Mouse (Mus musculus) hindbrain, embryonic 11.5 days (tissue): ENCODE measurements at regions not wholly inside any gene's neighbourhood (a gene's known extent, or its start where the extent isn't known, plus 50 kb on each side); places are given as distances from the start of the nearest gene placed in this dataset.

Experiments used
- ATAC-seq: fragments of 200-750 bp; cut with Nextera tagmentation; 2 replicates; pipeline ENCODE4 v1.8.0; 2017; ENCODE audit warnings: mild to moderate bottlenecking, moderate TSS enrichment, moderate library complexity; ENCODE audit not compliant: low FRiP score
- DNase-seq: peaks from one replicate; pipeline ENCODE4 v3.0.0-alpha.2; 2015; ENCODE audit warnings: low spot score
- H3K27ac ChIP-seq: fragments of 300-500 bp; sonication (generic); 2 replicates; pipeline ENCODE4 v1.5.1; 2014; ENCODE audit warnings: mild to moderate bottlenecking, low read depth, low read length
- H3K27me3 ChIP-seq: fragments of 300-500 bp; sonication (generic); 2 replicates; pipeline ENCODE4 v1.6.1; 2014; ENCODE audit warnings: mild to moderate bottlenecking, low read length, moderate library complexity, mixed read lengths; ENCODE audit not compliant: control insufficient read depth, insufficient read depth
- H3K36me3 ChIP-seq: fragments of 300-500 bp; sonication (generic); 2 replicates; pipeline ENCODE4 v1.6.1; 2014; ENCODE audit warnings: mild to moderate bottlenecking, low read length, moderate library complexity, mixed read lengths; ENCODE audit not compliant: control insufficient read depth, insufficient read depth
- H3K4me1 ChIP-seq: fragments of 300-500 bp; sonication (generic); replicated peaks from 2 replicates; pipeline ENCODE4 v1.6.1; 2014; ENCODE audit warnings: low read length, mixed read lengths; ENCODE audit not compliant: control insufficient read depth, insufficient read depth
- H3K4me2 ChIP-seq: fragments of 300-500 bp; sonication (generic); replicated peaks from 2 replicates; pipeline ENCODE4 v1.6.1; 2014; ENCODE audit warnings: mild to moderate bottlenecking, low read depth, low read length
- H3K4me3 ChIP-seq: fragments of 300-500 bp; sonication (generic); 2 replicates; pipeline ENCODE4 v1.5.1; 2014; ENCODE audit warnings: low read depth, low read length
- H3K9ac ChIP-seq: fragments of 300-500 bp; sonication (generic); 2 replicates; pipeline ENCODE4 v1.6.1; 2014; ENCODE audit warnings: low read depth, low read length
- H3K9me3 ChIP-seq: fragments of 300-500 bp; sonication (generic); 2 replicates; pipeline ENCODE4 v1.6.1; 2016; ENCODE audit warnings: low read length; ENCODE audit not compliant: control insufficient read depth
- WGBS: fragments of 180-500 bp; shearing (Covaris S2); extraction: QIAGEN DNeasy Blood & Tissue Kit; methylation state at CpG from one replicate; pipeline ENCODE4 v1.1.7; 2014; 5-methylcytosine and 5-hydroxymethylcytosine counted together

DNA sequence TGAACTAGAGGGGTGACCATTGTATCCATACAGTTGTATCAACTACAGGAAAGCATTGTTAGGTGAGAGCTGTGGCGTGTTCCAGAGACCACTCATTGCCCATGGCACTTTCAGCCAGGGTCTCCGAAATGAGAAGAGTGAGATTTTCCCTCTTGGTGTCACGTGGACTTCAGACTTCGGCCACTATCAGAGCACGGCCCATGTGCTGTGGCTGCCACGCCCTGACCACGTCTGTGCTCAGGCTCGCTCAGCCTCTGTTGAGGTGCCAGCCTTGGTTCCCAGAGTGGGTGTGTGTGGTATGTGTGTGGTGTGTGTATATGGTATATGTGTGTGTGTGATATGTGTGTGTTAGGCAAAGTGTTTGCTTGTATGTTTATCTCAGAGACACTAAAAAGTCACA, 144.6 kb downstream of the Enc1 start:
- DNase-seq = no peak
- ATAC-seq = no peak
- Histone ChIP-seq H3K4me1 (peaks cover under 1% of the 10 kb centered on the region; the same call in 1 of the 2 replicates), H3K4me3 (no peak overlapping the region), H3K36me3 (no peaks in the 10 kb centered on the region), H3K4me2 (no peak overlapping the region), H3K9me3 (no peaks in the 10 kb centered on the region), H3K27ac (no peak overlapping the region), H3K27me3 (no peaks in the 10 kb centered on the region), H3K9ac (no peak overlapping the region)
- 95% methylated on average over 8 of the region's 8 CpGs for WGBS

DNA sequence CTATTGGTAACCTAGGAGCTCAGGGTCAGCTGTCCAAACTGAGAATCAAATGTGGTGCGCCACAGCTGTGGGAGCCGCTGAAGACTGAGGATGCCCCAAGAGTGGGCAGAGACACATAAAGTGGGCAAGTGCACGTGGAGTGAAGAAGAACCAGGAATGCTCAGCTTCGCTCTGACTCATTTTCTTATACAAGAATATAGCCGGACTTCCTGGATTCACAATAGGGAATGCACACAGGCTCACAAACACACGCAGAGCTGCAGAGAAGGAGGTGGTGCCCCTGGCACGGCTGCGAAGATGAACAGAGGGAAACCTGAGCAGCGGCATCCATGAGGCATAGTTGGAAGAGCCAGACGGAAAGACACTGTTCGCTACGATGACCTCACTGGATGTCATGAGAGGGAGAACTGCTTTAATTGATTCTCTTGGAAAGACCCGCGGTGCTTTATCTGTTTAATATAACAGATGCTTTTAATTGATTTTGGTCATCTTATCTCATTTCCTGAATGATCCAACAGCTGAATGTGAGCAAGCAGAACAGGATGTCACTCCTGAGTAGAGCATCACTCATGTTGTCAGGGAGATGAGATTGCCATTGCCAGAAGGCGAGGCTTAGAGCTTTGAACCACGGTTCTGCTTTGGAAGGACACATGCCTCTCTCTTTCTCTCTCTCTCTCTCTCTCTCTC, 143.3 kb downstream of the Enc1 start:
- ATAC-seq (no peak), DNase-seq (no peak)
- Histone ChIP-seq H3K4me1 (no peaks in the 10 kb centered on the region), H3K27ac (no peak overlapping the region), H3K4me3 (no peak overlapping the region), H3K27me3 (no peaks in the 10 kb centered on the region), H3K9me3 (no peaks in the 10 kb centered on the region), H3K4me2 (no peak overlapping the region), H3K9ac (no peak overlapping the region), H3K36me3 (no peaks in the 10 kb centered on the region)
- 84% methylated on average over 16 of the region's 16 CpGs for WGBS

DNA sequence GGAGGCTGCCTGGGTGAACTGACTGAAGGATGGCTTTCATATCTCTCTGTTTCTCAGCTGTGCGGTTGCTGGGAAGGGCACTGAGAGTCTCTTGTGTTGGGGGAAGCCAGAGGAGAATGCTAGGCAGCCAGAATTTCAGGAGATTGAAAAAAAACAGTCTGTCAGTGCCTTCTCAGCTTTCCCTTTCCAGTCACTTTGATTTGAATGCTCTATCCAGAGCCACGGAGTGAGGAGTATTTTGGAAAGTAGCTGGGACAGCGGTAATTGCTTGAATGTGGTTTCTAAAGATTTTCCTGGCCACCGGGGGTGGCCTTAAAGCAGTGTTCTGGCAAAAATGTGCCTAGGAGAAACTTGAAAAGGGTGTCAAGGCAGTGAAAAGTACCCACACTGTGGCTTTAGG, 142.4 kb downstream of the Enc1 start:
- 63% methylated on average over 4 of the region's 4 CpGs for WGBS
- H3K27ac ChIP-seq = no peak overlapping the region
- H3K4me1 ChIP-seq = no peaks in the 10 kb centered on the region
- DNase-seq = no peak
- H3K9ac ChIP-seq = no peak overlapping the region
- no peaks in the 10 kb centered on the region for H3K27me3 ChIP-seq
- no peaks in the 10 kb centered on the region for H3K9me3 ChIP-seq
- no peak overlapping the region for H3K4me3 ChIP-seq
- no peaks in the 10 kb centered on the region for H3K36me3 ChIP-seq
- no peak overlapping the region for H3K4me2 ChIP-seq
- ATAC-seq = no peak

DNA sequence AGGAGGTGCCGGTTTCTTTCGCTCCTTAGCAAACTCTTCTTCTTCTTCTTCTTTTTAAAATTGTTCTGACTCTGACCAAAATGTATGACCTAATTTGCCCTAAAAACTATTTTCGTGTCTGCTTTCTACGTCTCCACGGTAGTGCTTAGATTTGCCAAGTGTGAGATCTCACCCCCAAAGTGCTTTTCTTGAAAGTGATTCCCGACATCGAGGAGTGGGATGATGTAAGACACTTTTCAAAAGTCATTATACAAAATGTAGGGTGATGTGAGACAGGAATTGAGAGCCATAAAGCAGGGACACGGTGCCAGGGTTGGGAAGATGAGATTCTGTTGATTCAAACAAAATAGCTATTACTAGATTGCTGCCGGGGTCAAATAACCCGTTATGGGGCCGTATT, 139.5 kb downstream of the Enc1 start:
- H3K4me3 ChIP-seq = no peak overlapping the region
- 84% methylated on average over 11 of the region's 11 CpGs for WGBS

DNA sequence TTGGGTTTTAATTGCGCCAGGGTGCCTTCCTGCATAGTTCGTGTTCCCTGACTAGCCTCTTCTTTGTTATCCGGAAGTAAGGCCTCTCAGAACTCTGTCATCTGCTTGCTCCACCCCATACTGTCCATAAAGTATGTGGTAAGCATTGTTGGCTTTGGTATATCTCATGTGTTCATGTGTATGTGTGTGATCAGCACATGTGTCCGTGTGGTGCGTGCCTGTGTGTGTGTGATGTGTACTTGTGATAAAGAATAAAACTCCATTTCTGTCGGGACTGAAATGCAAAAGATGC, 135.3 kb downstream of the Enc1 start:
- DNase-seq (peak; percentile 27), ATAC-seq (no peak)
- Histone ChIP-seq H3K27ac (peak overlapping the region; percentile 19; the same call in 1 of the 2 replicates), H3K4me1 (no peaks in the 10 kb centered on the region; the same call in 1 of the 2 replicates), H3K36me3 (no peaks in the 10 kb centered on the region), H3K9ac (no peak overlapping the region), H3K9me3 (no peaks in the 10 kb centered on the region), H3K27me3 (no peaks in the 10 kb centered on the region), H3K4me3 (no peak overlapping the region), H3K4me2 (no peak overlapping the region)
- 72% methylated on average over 6 of the region's 6 CpGs for WGBS

More for the DNA sequence above, 139.5 kb downstream of the Enc1 start:
- Histone ChIP-seq H3K27ac (no peak overlapping the region), H3K27me3 (no peaks in the 10 kb centered on the region), H3K36me3 (no peaks in the 10 kb centered on the region), H3K4me1 (no peaks in the 10 kb centered on the region; the same call in 1 of the 2 replicates), H3K9me3 (no peaks in the 10 kb centered on the region), H3K9ac (no peak overlapping the region), H3K4me2 (no peak overlapping the region)
- DNase-seq (no peak), ATAC-seq (no peak)

DNA sequence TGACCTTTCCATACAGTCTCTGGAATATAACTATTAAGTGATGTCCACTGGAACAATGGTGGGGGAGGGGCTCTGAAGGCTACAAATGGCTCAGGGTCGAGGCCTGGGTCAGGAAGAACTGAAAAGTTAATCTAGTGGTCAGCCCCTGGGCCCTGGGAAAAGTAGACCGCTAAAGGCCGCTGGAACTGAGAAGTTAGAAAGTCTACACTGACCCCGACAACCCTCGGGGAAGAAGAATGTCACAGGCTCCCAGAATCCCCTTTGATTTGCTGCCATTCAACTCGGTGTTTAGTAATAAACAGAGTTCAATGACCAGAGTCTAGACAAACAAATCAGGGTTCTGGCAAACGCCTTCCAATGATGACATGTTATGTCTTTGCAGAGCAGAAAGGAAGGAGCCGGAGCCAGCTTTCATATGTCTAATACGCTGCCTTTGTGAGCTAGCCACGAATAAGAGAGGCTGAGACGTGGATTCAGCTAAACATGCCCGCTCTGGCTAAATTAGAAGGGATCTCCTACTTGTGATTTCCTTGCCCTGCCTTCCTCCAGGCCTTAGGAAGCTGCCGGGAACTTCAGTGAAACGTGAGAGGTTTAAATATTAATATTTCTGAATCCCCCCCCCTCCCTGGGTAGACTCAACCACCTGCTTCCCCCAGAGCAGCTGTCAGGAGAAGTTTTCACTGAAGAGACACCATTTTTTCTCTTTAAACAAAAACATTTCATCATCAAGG, 134.8 kb downstream of the Enc1 start:
- 0 out of 2 replicates have a peak, but pooled peaks have one; percentile 27 for ATAC-seq
- H3K9ac ChIP-seq = no peak overlapping the region
- 36% methylated on average over 14 of the region's 14 CpGs for whole genome bisulfite sequencing

DNA sequence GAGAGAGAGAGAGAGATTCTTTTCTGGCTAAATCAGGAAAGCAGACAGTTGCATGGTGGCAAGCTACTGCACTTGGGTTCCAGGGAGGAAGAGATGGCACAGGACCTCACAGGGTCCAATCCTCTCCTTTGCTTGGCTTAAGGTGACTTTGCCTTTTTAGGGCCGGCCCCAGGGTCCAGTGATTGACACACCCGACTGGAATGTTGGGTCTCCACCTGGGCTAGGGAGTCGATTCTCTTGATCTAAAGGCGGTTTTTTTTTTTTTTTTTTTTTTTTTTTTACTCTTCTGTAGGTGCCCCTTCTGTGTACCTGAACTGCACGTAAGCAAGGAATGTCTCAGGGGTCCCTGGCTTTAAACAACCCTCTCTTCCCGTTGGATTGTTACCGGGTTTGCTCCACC, 131.4 kb downstream of the Enc1 start:
- no peak overlapping the region for H3K27ac ChIP-seq
- ATAC-seq = no peak
- no peaks in the 10 kb centered on the region for H3K27me3 ChIP-seq
- WGBS = 51% methylated on average over 7 of the region's 7 CpGs
- no peak overlapping the region for H3K4me3 ChIP-seq
- no peaks in the 10 kb centered on the region for H3K9me3 ChIP-seq
- no peak overlapping the region for H3K4me2 ChIP-seq
- no peaks in the 10 kb centered on the region; the same call in 1 of the 2 replicates for H3K4me1 ChIP-seq
- DNase-seq = no peak
- no peak overlapping the region for H3K9ac ChIP-seq
- H3K36me3 ChIP-seq = no peaks in the 10 kb centered on the region

More for the DNA sequence above, 134.8 kb downstream of the Enc1 start:
- H3K4me3 ChIP-seq = no peak overlapping the region
- H3K27me3 ChIP-seq = no peaks in the 10 kb centered on the region
- no peaks in the 10 kb centered on the region for H3K36me3 ChIP-seq
- no peaks in the 10 kb centered on the region; the same call in 1 of the 2 replicates for H3K4me1 ChIP-seq
- H3K4me2 ChIP-seq = no peak overlapping the region
- peak; percentile 51 for DNase-seq
- peak overlapping the region; percentile 19; the same call in 1 of the 2 replicates for H3K27ac ChIP-seq
- no peaks in the 10 kb centered on the region for H3K9me3 ChIP-seq

DNA sequence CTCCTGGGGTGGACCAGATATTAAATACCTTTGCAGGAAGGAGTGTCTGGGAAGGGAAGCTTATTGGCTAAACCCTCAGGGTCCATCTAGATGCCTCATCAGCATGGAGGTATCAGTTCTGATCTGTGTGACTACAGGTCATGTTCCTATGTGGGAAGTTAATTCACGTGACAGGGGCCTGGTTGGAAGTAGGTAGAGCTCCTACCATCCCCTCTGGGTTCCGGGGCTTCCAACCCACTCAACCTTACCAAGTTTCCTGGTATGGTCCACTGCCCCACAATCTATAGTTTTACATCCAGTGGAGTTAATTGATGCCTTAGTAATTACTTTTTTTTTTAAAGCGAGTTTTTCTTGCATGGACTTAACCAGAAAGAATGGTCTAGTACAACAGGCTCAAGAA, 130.3 kb downstream of the Enc1 start:
- H3K27me3 ChIP-seq = no peaks in the 10 kb centered on the region
- H3K4me1 ChIP-seq = no peaks in the 10 kb centered on the region; the same call in 1 of the 2 replicates
- DNase-seq = no peak
- H3K9ac ChIP-seq = no peak overlapping the region
- H3K36me3 ChIP-seq = no peaks in the 10 kb centered on the region
- no peak overlapping the region for H3K27ac ChIP-seq
- H3K9me3 ChIP-seq = no peaks in the 10 kb centered on the region
- no peak overlapping the region for H3K4me3 ChIP-seq
- ATAC-seq = no peak
- WGBS = 85% methylated on average over 3 of the region's 3 CpGs
- no peak overlapping the region for H3K4me2 ChIP-seq

DNA sequence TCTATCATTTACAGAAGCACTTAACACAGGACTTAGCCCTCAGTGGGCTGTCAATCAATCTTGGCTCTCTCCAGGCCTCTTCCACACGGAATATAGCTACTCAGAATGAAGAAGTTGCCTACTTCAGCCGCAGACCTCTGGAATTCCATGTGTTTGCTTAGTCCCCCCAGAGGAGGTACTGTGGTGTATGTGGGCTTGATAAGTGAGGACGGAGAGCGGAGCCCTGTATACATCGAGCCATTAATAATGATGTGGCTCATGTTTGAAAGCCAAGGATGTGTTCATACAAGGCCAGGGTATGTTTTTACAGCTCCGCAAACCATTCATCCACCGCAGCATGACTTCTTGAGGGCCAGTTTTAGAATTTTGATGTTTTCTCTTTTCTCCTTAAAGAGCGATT, 125.8 kb downstream of the Enc1 start:
- Histone ChIP-seq H3K27me3 (no peaks in the 10 kb centered on the region), H3K4me1 (no peaks in the 10 kb centered on the region), H3K27ac (no peak overlapping the region), H3K4me3 (no peak overlapping the region), H3K9me3 (no peaks in the 10 kb centered on the region), H3K4me2 (no peak overlapping the region), H3K9ac (no peak overlapping the region), H3K36me3 (no peaks in the 10 kb centered on the region)
- DNase-seq (no peak), ATAC-seq (no peak)
- 82% methylated on average over 8 of the region's 8 CpGs for WGBS
